Mouse (Mus musculus) liver, adult 2 months (tissue): ENCODE measurements at regions not wholly inside any gene's neighbourhood (a gene's known extent, or its start where the extent isn't known, plus 50 kb on each side); places are given as distances from the start of the nearest gene placed in this dataset.
A peak's percentile ranks its signal among the peaks of the same experiment; 100 is the strongest.

Experiments
- DNase-seq: peaks from one replicate; pipeline ENCODE4 v3.0.0-alpha.2; 2011; ENCODE audit warnings: low read depth, low spot score; ENCODE audit errors: extremely low read depth
- H3K27ac ChIP-seq: fragments of 200-500 bp; replicated peaks from 2 replicates; pipeline ENCODE4 v1.5.1; 2012; ENCODE audit warnings: low read depth, mild to moderate bottlenecking, control low read depth, inconsistent platforms, low read length; ENCODE audit not compliant: insufficient read depth
- H3K27me3 ChIP-seq: fragments of 200-500 bp; 2 replicates; pipeline ENCODE4 v1.6.1; 2012; ENCODE audit warnings: mild to moderate bottlenecking, moderate library complexity, low read length, inconsistent platforms; ENCODE audit not compliant: control insufficient read depth, insufficient read depth
- H3K36me3 ChIP-seq: fragments of 200-500 bp; 2 replicates; pipeline ENCODE4 v1.6.1; 2012; ENCODE audit warnings: low read length, inconsistent platforms; ENCODE audit not compliant: control insufficient read depth, insufficient read depth
- H3K4me1 ChIP-seq: fragments of 200-500 bp; 2 replicates; pipeline ENCODE4 v1.6.1; 2011; ENCODE audit warnings: low read length; ENCODE audit not compliant: control insufficient read depth, insufficient read depth
- H3K4me3 ChIP-seq: fragments of 200-500 bp; 2 replicates; pipeline ENCODE4 v1.5.1; 2011; ENCODE audit warnings: low read depth, mild to moderate bottlenecking, control low read depth, low read length, moderate library complexity; ENCODE audit not compliant: insufficient read depth
- H3K79me2 ChIP-seq: fragments of 200-500 bp; 2 replicates; pipeline ENCODE4 v1.6.1; 2012; ENCODE audit warnings: inconsistent platforms, mild to moderate bottlenecking, low read length, moderate library complexity; ENCODE audit not compliant: control insufficient read depth, insufficient read depth
- H3K9ac ChIP-seq: fragments of 200-500 bp; 2 replicates; pipeline ENCODE4 v1.6.1; 2012; ENCODE audit warnings: low read depth, mild to moderate bottlenecking, control low read depth, inconsistent platforms, low read length
- CTCF ChIP-seq: fragments of 200-500 bp; IDR thresholded peaks from 2 replicates; pipeline ENCODE4 v1.5.1; 2011; ENCODE audit warnings: low read depth, low read length, control low read depth
- POLR2A ChIP-seq: fragments of 200-500 bp; IDR thresholded peaks from 2 replicates; pipeline ENCODE4 v1.6.1; 2011; ENCODE audit warnings: low read length, control low read depth; ENCODE audit not compliant: insufficient read depth; ENCODE audit errors: extremely low read depth
- WGBS: fragments of 180-500 bp; shearing (Covaris S2); methylation state at CpG from one replicate; pipeline ENCODE4 v1.1.7; 2018; 5-methylcytosine and 5-hydroxymethylcytosine counted together

DNA sequence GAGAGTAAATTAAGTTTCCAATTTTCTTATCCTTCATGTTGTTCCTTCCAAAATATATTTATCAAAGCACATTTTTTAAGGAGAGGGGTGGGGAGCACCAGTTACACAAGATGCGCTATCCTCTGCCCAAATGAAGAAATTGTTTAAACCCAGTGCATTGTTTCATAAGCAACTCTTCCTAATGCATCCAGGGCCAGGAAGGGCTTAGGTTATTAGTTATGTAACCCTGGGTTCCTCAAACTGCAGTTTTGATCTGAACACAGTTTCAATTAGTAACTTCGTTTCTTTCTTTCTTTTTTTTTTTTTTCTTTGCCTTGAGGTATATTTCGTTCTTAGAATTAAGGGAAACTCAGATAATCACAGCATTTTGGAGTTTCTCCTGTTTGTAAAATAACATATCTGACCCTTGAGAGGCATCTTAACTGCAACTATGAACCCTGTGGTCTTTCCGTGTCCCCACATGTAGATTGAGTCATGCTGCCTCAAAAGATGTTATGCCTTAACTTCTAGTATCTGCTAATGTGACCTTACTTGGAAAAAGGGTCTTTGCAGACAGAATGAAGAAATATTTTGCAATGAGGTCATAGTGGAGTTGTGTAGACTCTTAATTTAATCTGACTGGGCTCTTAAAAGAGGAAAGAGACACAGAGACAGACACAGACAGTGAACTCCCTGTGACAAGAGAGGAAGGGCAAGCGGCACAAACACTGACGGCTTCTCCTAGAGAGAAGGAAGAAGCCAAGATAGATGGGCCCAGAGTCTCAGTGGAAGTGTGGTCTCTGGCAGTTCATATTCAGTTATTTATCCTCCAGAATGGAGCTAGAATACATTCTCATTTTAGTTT lies 153.7 kb upstream of the Nrip1 start:
- TF ChIP-seq CTCF (no peak), POLR2A (no peak)

DNA sequence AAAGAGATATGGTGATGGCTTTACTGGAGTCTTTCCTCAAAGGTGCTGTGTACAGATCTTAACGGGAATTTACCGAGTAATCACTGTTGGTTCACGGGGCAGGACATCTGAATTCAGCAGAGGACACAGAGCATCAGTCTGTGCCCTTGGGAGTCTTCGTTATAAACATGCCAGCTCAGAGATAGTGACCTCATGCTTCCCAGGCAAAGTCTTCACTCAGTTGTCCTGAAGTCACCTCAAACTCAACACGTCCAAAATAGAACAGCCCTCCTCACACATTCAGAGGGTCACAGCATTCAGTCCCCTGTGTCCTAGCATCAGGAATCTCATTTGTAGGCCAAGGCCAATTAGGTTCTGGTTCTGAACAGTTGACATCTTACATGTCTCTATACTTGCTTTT lies 151.9 kb upstream of the Nrip1 start:
- Histone ChIP-seq H3K79me2 (no peaks in the 10 kb centered on the region), H3K27ac (no peak overlapping the region), H3K4me3 (no peak overlapping the region), H3K27me3 (no peaks in the 10 kb centered on the region), H3K9ac (no peak overlapping the region), H3K36me3 (no peaks in the 10 kb centered on the region), H3K4me1 (no peaks in the 10 kb centered on the region)
- TF ChIP-seq CTCF = no peak
- no peak for TF ChIP-seq POLR2A
- 75% methylated on average over 5 of the region's 5 CpGs for WGBS
- DNase-seq = no peak

More for the DNA sequence above, 153.7 kb upstream of the Nrip1 start:
- no peaks in the 10 kb centered on the region for H3K27me3 ChIP-seq
- peak; percentile 18 for DNase-seq
- H3K79me2 ChIP-seq = no peaks in the 10 kb centered on the region
- H3K27ac ChIP-seq = no peak overlapping the region
- H3K4me1 ChIP-seq = peaks cover 6% of the 10 kb centered on the region; the same call in 1 of the 2 replicates
- no peaks in the 10 kb centered on the region for H3K36me3 ChIP-seq
- 82% methylated on average over 6 of the region's 6 CpGs for WGBS
- H3K4me3 ChIP-seq = no peak overlapping the region
- no peak overlapping the region for H3K9ac ChIP-seq

DNA sequence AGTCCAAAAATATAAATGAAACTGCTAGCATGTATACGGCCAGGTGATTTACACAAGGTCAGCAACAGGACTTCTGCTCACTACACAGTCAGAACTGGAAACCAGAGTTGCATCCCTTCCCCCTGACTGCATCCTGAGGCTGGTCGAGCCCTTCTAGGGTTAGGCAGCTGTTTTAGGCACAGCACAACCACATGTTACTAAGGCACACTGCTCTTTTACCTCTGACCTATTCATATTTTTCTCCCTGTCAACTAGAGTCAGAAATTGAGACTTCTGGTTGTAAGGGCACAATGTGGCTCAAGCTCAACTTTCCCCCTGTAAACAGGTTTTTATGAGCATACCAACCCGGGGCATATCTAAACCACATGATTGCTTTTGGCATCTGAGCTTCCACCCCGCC lies 151.3 kb upstream of the Nrip1 start:
- no peak for DNase-seq
- 94% methylated on average over 4 of the region's 4 CpGs for WGBS
- no peaks in the 10 kb centered on the region for H3K4me1 ChIP-seq
- H3K79me2 ChIP-seq = no peaks in the 10 kb centered on the region
- H3K4me3 ChIP-seq = no peak overlapping the region
- H3K9ac ChIP-seq = no peak overlapping the region
- TF ChIP-seq POLR2A (no peak), CTCF (no peak)
- no peak overlapping the region for H3K27ac ChIP-seq
- no peaks in the 10 kb centered on the region for H3K36me3 ChIP-seq
- no peaks in the 10 kb centered on the region for H3K27me3 ChIP-seq

DNA sequence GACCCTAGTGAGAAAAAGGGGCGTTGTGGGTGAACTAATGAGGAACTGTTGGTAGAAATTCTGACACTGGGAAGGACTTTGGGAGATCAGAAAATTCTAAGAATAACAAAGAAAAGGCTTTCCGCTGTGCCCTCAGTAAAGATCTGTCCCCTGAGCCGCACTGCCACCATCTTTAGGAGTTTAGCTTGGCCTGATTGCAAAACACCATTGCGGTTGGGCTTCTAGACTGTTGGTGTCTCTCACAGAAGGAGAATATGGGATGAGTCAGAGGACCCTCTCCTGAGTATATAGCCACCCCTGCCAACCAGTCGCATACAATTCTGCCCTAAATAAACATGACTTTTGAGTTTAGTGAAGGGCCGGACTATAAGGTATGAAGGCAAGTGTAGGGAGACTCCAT lies 147.5 kb upstream of the Nrip1 start:
- Histone ChIP-seq H3K79me2 (no peaks in the 10 kb centered on the region), H3K9ac (no peak overlapping the region), H3K27ac (no peak overlapping the region), H3K27me3 (no peaks in the 10 kb centered on the region), H3K36me3 (no peaks in the 10 kb centered on the region), H3K4me3 (no peak overlapping the region), H3K4me1 (no peaks in the 10 kb centered on the region)
- 96% methylated on average over 6 of the region's 6 CpGs for WGBS
- TF ChIP-seq CTCF (no peak), POLR2A (no peak)
- no peak for DNase-seq

DNA sequence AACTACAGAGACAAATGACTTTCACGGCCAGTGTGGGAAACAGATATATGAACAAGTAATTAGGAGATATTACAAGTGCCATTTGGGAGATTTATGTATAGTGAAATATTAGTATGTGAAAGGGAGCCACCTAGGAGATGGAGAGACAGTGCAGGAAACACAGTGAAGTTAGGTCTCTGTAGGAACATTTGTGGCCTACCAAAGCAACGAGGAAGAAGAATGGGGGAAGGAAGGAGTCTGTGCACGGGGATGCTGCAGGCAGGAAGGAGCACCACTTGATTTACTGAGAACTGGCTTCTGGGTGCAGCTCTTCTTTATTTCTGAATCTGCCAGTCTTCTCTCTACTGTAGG lies 147.0 kb upstream of the Nrip1 start:
- Histone ChIP-seq H3K79me2 (no peaks in the 10 kb centered on the region), H3K4me1 (no peaks in the 10 kb centered on the region), H3K9ac (no peak overlapping the region), H3K27me3 (no peaks in the 10 kb centered on the region), H3K4me3 (no peak overlapping the region), H3K27ac (no peak overlapping the region), H3K36me3 (no peaks in the 10 kb centered on the region)
- DNase-seq = no peak
- WGBS = 89% methylated on average over 3 of the region's 3 CpGs
- TF ChIP-seq POLR2A (no peak), CTCF (no peak)

DNA sequence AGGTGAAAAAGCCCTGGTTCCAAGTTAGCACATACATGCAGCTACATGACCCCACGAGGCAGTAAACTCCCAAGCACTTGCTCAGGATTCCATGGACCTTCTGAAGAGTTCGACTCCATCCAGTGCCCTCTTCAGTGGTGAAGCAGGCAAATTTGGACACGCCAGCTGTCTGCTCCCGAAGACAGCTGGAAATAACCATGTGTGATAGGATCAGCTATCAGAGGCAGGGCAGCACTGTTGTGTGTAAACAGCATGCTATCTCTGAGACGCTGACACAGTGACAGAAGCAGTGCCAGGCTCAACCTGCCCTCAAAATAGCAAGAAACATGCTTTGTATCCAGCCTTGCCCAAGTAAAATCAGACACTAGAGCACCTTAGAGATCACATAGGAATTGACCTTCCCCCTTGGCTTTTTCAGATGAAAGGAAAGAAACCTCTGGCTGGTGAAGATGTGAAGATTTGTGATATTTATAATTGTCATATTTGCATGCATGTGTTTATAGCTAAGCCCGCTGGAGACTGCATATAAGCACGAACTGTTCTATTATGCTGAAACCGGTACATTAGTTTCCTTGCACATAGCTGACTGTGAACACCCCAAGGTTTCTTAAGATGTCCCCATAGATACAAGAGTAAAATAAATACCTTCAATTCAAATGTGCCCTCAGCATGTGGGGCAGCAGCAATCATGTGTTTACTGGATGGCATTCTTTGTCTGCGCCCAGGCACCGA lies 146.4 kb upstream of the Nrip1 start:
- Histone ChIP-seq H3K79me2 (no peaks in the 10 kb centered on the region), H3K27ac (no peak overlapping the region), H3K4me3 (no peak overlapping the region), H3K9ac (no peak overlapping the region), H3K36me3 (no peaks in the 10 kb centered on the region), H3K4me1 (no peaks in the 10 kb centered on the region), H3K27me3 (no peaks in the 10 kb centered on the region)
- WGBS = 87% methylated on average over 10 of the region's 10 CpGs
- DNase-seq = no peak
- TF ChIP-seq POLR2A = no peak
- TF ChIP-seq CTCF = no peak
